Mouse (Mus musculus) CD8-positive naive resting alpha-beta T cell, adult 2 months (primary cell): ENCODE measurements at regions not wholly inside any gene's neighbourhood (a gene's known extent, or its start where the extent isn't known, plus 50 kb on each side); places are given as distances from the start of the nearest gene placed in this dataset.

Experiments
- DNase-seq, 2 experiments: peaks; one replicate each; pipeline ENCODE4 v3.0.0; 2022; ENCODE audit warnings: low read depth in 2 of 2, low spot score in 2 of 2

DNA sequence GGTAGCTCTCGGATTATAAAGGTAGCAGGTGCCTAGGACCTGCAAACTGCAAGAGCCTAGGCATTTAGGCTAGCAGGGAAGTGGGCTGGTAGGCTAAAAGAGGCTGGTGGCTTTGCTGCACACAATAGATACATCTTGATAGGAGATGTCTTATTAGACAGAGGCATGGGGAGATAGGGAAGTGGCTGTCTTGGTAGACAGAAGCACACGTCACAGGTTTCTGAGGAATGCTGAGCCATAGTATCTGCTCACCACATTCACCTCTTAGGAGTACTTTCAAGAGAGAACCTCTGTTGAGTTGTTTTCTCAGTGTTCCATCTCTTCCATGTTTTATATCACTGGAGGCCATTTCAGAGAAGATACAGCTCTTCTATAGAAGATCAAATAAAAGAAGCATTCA is 89.8 kb upstream of the Fggy start:
- DNase-seq, result no peak

- no peak for DNase-seq
These were observed 82.4 kb upstream of the Fggy start for GRCm38 (mm10) chr4:95474726-95475406.

- no peak for DNase-seq
These were observed 81.1 kb upstream of the Fggy start for GRCm38 (mm10) chr4:95476071-95476724.

DNA sequence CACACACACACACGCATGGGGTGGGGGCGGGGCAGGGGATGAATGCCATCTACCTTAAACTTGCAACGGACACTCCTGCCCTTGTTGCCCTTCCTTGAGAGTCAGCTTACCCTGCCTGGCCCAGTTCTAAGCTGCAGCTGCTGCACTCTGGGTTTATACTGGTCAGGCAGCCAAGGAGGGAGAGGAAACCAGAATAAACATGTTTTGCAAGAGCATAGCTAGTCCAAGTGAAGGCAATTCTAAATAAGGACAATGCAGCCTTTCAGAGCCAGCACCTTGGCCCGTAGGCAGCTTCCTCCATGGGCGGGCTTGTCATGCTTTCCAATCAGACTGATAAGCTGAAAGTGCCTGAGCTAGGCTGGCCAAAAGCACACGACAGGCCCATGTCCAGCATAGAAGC is 73.7 kb upstream of the Fggy start:
- no peak for DNase-seq

DNA sequence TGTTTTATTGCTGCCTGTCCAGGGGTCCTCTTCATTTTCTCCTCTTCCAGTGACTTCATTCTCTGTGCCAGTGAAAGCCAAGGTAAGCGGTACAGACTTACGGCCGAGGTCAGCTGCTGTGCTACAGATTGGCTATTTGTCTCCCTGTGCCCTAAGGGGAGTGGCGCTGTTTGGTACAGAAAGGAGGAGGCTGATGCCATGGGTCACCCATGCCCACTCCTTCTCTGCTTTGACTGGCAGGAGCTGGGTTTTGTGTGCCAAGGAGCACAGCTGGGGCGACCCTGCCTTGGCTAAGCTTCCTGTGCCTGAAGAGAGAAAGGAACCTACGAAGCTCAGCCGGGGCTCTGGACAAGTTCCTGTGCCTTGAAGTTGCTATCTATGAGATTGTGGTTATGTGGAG is 70.0 kb upstream of the Fggy start:
- no peak for DNase-seq

GRCm38 (mm10) chr4:95487969-95488368 is 69.3 kb upstream of the Fggy start:
- no peak for DNase-seq

DNA sequence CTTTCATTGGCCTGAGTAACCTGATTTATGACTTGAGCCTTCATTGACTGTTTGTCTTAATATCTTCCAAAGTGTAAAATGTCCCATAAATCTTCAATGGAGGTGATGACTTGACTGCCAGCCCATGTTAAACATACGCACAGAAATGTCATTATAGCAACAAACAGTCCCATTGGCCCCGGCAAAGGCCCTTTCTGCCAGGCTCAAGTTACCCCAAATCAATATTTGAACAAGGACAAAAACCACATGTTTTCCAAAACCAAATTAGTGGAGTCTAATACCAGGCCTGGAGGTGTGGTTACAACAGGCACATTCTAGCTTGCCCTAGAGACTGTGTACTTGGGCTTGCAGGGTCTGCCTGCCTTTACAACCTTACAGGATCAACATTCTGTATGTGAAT is 68.2 kb upstream of the Fggy start:
- no peak for DNase-seq

DNA sequence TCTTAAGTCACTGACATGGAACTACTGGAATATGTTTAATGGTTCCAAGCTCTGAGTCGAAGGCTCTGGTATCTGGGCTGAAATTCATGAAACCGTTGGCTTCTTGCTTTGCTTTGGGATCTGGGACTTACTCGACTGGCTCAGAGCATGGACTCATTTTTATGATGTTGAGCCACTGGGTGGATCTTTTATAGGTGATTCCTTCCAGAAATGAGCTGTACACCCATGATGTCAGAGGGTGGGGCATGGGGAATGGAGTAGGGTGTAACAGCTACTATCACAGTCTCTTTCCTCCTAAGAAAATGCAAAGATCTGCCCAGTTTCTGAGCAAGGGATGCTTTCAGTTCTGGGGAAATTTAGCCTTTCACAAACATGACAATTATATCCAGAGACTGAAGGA is 57.0 kb upstream of the Fggy start:
- DNase-seq, result no peak

DNA sequence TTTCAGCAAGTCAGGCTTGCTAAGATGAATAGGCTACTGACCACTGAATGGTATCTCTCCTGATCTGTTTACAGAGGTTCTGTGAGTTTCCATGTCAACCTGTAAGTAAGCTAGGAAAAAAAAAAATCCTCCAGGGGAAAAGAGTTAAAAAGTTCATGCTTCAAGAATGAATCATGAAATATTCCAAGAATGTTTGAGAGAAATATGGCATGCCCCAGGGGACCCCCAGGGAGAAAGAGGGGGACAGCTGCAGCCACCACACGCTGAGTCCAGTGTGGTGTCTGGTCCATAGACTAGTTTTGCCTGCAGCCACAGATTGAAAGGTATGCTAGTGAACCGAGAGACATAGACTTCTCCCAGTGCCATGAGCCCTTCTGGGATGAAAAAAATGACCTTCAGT is 56.1 kb upstream of the Fggy start:
- DNase-seq, result no peak

DNA sequence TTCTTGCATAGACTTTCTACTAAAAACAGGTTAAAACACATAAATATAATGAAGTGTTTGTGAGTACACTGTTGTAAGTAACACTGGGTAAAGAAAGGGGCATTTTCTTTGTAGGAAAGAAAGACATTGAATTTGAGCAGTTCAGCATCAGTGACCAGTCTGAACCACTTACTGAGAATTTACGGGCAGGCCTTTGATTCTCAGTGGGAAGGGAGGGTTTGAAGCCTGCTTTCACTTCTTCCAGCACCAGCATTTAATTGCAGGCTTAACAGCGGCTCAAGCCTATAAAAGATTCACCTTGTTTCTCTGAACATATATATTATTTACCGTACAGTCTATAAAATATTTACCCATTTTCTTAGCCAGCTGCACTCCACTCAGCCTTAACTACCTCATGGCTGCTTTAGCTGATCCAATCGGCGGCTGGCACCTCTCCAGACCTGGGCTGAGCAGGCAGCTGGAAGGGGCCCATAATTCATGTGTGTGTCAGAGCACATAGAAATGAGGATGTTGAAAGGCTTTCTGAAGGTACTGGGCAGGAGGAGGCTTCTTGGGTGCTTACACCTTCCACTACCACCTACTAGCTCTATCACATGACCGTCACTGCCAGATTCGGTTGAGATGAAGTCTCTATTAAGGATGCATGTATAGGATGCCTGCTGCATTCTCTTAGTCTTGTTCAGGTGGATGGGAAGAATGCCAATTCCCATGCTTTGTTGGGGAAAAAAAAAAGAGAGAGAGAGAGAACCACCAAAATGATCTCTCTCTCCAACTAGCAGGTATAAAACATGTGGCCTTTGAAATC is 50.0 kb upstream of the Fggy start:
- DNase-seq, result no peak
